Mouse (Mus musculus) layer of hippocampus, postnatal 36 days (tissue): ENCODE measurements at regions not wholly inside any gene's neighbourhood (a gene's known extent, or its start where the extent isn't known, plus 50 kb on each side); places are given as distances from the start of the nearest gene placed in this dataset.

Experiments used
- DNase-seq, 2 experiments: peaks; one replicate each; pipeline ENCODE4 v3.0.0; 2022
- microRNA-seq, 2 experiments: library from miRNA; unstranded; fragments of <30 nt; microRNA quantifications; one replicate each; pipeline ENCODE4 v1.2.0; 2021

GRCm38 (mm10) chr1:73111911-73112310 lies 96.2 kb upstream of the Tnp1 start:
- no peak for DNase-seq

- no peak for DNase-seq
Observed at GRCm38 (mm10) chr1:73105856-73106463, 90.3 kb upstream of the Tnp1 start.

DNA sequence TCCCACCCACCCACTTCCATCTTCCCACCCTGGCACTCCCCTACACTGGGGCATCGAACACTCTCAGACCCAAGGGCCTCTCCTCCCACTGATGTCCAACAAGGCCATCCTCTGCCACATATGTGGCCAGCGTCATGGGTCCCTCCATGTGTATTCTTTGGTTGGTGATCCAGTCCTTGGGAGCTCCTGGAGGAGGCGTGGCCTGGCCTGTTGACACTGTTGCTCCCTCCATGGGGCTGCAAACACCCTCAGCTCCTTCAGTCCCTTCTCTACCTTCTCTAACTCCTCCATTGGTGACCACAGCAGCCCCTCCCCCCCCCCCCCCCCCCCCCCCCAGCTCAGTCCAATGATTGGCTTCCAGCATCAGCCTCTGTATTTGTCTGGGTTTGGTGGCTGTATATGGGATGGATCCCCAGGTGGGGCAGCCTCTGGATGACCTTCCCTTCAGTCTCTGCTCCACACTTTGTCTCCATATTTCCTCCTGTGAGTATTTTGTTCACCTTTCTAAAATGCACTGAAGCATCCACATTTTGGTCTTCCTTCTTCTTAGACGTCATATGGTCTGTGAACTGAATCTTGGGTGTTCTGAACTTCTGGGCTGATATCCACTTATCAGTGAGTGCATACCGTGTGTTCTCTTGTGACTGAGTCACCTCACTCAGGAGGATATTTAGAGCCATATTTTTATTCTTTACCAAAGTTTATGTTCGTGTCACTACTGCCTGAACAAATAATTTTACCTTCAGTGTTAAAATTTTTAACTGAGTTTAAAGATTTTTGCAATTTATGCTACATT lies 82.1 kb upstream of the Tnp1 start:
- no peak for DNase-seq

DNA sequence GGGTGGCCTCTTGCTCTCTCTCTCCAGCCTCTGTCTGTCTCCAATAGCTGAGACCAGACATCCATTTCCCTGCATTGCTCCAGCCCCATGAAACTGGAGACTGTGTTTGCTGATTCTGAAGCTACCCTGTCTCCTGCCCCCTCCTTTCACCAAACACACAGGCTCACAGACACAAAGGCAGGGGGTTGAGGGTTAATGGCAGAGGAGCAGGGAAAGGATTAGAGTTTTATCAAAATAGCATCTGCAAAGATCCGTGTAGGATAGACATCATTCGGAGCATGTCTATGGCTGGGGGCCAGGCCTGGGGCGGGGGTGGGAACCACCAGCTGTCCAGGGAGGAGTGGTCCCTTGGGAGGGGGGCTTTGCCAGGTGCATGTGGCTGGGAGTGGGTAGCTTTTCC lies 73.9 kb upstream of the Tnp1 start:
- no peak for DNase-seq

DNA sequence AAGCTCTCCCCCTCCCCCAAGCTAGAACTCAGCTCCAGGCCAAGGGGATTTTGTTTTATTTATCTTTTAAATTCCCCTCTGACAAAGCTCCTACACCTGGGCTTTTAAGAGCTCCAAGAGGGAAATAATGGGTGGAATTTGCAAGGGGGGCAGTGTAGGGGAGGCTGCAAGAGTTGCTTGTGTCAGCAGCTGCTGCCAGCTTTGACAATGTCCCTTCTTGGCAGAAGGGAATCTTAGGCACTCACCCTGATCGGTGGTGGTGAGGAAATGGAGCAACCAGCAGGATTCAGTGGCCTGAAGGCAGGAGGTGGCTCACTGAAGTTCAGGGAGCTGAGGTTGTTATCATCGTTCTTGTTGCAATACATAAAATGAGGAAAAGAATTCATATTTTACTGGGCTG lies 72.8 kb upstream of the Tnp1 start:
- no peak for DNase-seq

DNA sequence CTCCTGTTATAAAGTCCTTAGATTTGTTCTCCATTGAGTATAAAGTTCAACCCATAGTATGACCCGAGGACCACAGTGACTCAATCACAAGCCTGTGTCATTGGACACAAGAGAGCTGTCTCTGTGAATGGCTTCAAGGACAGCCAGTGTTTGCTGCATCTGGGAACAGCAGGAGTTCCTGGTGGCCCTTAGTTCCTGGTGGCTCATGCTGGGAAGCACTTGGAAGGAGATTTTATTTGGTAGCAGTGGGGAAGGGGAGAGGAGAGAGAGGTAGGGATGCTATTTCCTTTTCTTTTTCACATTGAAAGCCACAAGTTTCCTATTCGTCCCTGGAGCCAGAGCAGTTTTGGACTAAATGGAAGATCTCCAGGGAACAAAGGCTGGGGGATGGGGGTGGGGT lies 69.2 kb upstream of the Tnp1 start:
- no peak for DNase-seq

DNA sequence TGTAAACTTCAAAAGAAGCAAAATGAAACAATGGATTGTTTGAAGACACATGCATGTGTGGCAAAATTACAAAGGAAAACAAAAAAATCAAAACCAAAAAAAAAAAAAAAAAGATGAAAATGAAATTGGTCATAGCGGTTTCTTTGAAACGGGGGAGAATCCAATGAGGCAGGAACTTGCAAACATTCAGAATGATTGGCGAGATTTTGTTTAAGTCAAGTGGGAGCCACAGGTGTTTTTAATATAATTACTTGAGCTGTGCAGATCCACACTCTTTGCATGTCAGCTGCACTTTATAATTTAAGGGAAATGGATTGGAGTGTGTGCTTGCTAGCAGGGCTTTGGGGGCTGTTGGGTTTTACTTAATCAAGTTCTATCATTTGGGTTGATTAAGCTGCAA lies 67.7 kb upstream of the Tnp1 start:
- DNase-seq, result no peak

DNA sequence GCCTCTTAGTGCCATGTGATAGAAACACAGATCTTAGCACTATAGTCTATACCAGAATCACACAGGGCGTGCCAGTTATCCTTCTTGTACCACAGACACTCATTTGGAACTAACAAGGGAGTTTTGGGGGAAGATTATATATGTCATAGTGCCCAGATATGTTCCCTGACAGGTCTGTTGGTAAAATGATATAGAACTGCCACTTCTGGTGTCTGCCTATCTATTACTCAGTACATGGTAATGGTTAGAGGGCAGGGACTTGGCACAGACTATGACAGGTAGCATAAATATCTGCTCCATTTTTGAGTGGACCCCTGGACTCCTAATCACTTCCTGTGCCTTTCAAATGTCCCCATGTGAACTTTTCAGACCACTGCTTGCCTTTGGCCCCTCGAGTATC lies 63.8 kb upstream of the Tnp1 start:
- no peak for DNase-seq

GRCm38 (mm10) chr1:73077156-73077555 lies 61.4 kb upstream of the Tnp1 start:
- no peak for DNase-seq

- no peak for DNase-seq
Observed at GRCm38 (mm10) chr1:73075699-73076373, 60.1 kb upstream of the Tnp1 start.

- no peak for DNase-seq
Observed at GRCm38 (mm10) chr1:73075159-73075558, 59.5 kb upstream of the Tnp1 start.

DNA sequence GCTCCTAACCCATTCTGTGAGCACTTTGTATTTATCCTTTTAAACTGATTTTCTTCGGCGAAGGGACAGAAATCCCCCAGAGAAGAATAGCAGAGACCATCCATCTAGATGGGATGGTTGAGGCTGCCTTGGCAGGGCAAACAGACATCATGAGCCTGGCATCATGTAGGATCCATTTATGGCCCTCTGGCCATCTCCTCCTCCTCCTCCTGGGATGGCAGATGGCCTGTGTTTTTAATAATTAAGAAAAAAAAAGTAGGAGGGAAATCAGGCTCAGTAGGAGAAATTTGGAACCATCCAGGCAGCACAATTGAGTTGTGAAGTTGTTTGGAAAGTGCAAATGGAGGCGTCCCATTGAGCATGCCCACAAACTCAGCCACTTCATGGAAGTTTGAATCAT lies 58.8 kb upstream of the Tnp1 start:
- DNase-seq, result no peak

DNA sequence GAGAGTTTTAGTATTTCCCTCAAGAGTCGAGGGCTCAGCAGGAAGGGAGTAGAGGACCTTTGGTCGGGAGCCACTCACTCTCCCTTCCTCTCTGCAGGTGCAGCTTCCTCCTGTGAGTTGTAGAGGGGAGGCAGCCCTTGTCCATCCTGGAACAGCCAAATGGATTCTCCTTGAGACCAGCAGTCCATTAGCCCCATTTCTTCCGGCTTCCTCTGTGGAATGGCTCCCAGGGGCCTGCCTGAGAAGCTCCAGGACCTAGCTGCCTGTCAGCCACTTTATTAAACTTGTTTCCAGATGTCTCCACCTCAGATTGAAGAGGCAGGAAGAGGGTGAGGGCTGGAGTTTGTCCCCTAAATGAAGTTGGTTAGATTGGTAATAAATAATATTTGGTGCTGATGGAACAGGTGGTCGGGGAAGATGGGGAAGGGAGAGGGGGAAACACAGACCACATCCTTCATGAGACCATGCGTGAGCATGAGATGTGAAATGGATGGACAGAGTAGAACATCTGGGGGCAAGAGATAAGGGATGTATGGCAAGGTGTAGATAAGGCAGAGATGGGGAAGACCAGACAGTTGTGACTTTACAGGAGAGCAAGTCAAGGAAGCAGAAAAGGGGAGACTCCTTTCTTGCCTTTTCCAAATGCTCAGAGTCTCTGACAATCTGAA lies 56.7 kb upstream of the Tnp1 start:
- DNase-seq, result no peak

- no peak for DNase-seq
Observed at GRCm38 (mm10) chr1:73070126-73070525, 54.4 kb upstream of the Tnp1 start.

Small RNA genes in the stretch of these regions (microRNA-seq; reads per million reads assigned to microRNA genes)
- 0 reads per million in 2 experiments for gene Mir6351
